Mouse (Mus musculus) limb, embryonic 14.5 days (tissue): ENCODE measurements at regions not wholly inside any gene's neighbourhood (a gene's known extent, or its start where the extent isn't known, plus 50 kb on each side); places are given as distances from the start of the nearest gene placed in this dataset.

Experiments used
- ATAC-seq: fragments of 200-750 bp; cut with Nextera tagmentation; 2 replicates; pipeline ENCODE4 v1.8.0; 2017; ENCODE audit warnings: low read depth, moderate number of reproducible peaks, moderate TSS enrichment; ENCODE audit not compliant: low FRiP score
- DNase-seq: peaks from one replicate; pipeline ENCODE4 v3.0.0-alpha.2; 2015; ENCODE audit warnings: low spot score
- H3K27ac ChIP-seq: fragments of 300-500 bp; sonication (generic); replicated peaks from 2 replicates; pipeline ENCODE4 v1.5.1; 2014; ENCODE audit warnings: low read depth, mild to moderate bottlenecking, low read length, moderate library complexity, mixed read lengths
- H3K27me3 ChIP-seq: fragments of 300-500 bp; sonication (generic); 2 replicates; pipeline ENCODE4 v1.6.1; 2014; ENCODE audit warnings: low read length, mixed read lengths; ENCODE audit not compliant: control insufficient read depth, insufficient read depth
- H3K36me3 ChIP-seq: fragments of 300-500 bp; sonication (generic); 2 replicates; pipeline ENCODE4 v1.6.1; 2014; ENCODE audit warnings: mild to moderate bottlenecking, low read length, moderate library complexity, mixed read lengths; ENCODE audit not compliant: control insufficient read depth, insufficient read depth
- H3K4me1 ChIP-seq: fragments of 300-500 bp; sonication (generic); 2 replicates; pipeline ENCODE4 v1.6.1; 2014; ENCODE audit warnings: antibody characterized with exemption, low read length, mixed read lengths; ENCODE audit not compliant: control insufficient read depth, insufficient read depth
- H3K4me2 ChIP-seq: fragments of 300-500 bp; sonication (generic); replicated peaks from 2 replicates; pipeline ENCODE4 v1.6.1; 2014; ENCODE audit warnings: low read depth, mild to moderate bottlenecking, low read length, moderate library complexity; ENCODE audit not compliant: severe bottlenecking
- H3K4me3 ChIP-seq: fragments of 300-500 bp; sonication (generic); replicated peaks from 2 replicates; pipeline ENCODE4 v1.5.1; 2014; ENCODE audit warnings: low read length
- H3K9ac ChIP-seq: fragments of 300-500 bp; sonication (generic); 2 replicates; pipeline ENCODE4 v1.6.1; 2014; ENCODE audit warnings: mild to moderate bottlenecking, low read depth, low read length, moderate library complexity; ENCODE audit not compliant: severe bottlenecking
- H3K9me3 ChIP-seq: fragments of 300-500 bp; sonication (generic); 2 replicates; pipeline ENCODE4 v1.6.1; 2016; ENCODE audit warnings: low read length; ENCODE audit not compliant: control insufficient read depth
- POLR2A ChIP-seq: fragments of 200-500 bp; IDR thresholded peaks from 2 replicates; pipeline ENCODE4 v1.8.0; 2012; ENCODE audit warnings: inconsistent platforms, mild to moderate bottlenecking, moderate library complexity, borderline replicate concordance; ENCODE audit not compliant: insufficient read depth, insufficient read length; ENCODE audit errors: extremely low read depth
- WGBS: fragments of 180-500 bp; shearing (Covaris S2); extraction: QIAGEN DNeasy Blood & Tissue Kit; methylation state at CpG from one replicate; pipeline ENCODE4 v1.1.7; 2014; 5-methylcytosine and 5-hydroxymethylcytosine counted together

DNA sequence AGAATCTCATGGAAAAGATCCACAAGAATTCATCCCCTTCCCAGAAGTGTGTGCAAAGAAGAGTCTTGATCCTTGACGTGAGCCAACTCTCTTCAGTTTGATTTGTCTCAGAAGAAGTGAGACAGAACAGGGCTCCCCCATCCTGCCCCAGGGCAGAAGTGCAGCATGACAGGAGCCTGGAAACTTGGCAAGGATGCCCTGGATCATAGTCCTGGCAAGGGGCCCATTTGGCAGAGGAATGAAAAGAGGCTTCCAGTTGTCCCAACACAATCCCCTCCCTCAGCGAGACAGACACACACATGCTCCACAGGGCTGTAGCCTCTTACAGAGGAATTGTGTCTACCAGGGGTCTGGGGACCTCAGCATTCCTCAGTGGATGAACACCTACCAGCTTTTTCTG lies 102.7 kb downstream of the Ptpn20 start:
- ATAC-seq (no peak), DNase-seq (peak; percentile 44)
- no peak overlapping the region for H3K9ac ChIP-seq
- H3K36me3 ChIP-seq = no peaks in the 10 kb centered on the region
- no peak for TF ChIP-seq POLR2A
- H3K9me3 ChIP-seq = no peaks in the 10 kb centered on the region
- WGBS = 44% methylated on average over 2 of the region's 2 CpGs
- H3K4me3 ChIP-seq = no peak overlapping the region
- H3K4me2 ChIP-seq = no peak overlapping the region
- no peaks in the 10 kb centered on the region for H3K27me3 ChIP-seq
- H3K4me1 ChIP-seq = peaks cover 10% of the 10 kb centered on the region; the same call in 1 of the 2 replicates
- no peak overlapping the region for H3K27ac ChIP-seq

DNA sequence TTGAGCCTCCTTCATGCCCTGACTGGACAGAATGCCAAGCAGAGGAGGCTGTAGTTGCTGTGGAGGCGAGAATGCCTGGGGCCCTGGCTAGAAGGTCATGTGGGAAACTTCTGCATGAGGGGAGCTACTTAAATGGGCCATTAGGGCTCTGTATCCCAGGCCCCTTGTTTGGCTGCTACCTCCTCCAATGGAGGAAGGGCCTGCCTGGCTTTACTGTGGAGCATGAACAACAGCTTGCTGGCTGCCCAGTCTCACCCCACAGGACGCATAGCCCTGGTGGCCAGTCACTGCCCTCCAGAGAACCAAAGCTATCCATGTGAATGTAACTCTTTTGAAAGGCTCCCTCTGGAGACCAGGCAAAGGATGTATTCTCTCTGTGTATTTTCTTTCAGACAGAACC lies 105.2 kb downstream of the Ptpn20 start:
- TF ChIP-seq POLR2A = no peak
- DNase-seq (no peak), ATAC-seq (no peak)
- Histone ChIP-seq H3K36me3 (no peaks in the 10 kb centered on the region), H3K4me2 (no peak overlapping the region), H3K27ac (no peak overlapping the region), H3K4me3 (no peak overlapping the region), H3K9me3 (no peaks in the 10 kb centered on the region), H3K9ac (no peak overlapping the region), H3K27me3 (no peaks in the 10 kb centered on the region), H3K4me1 (peaks cover 10% of the 10 kb centered on the region; the same call in 1 of the 2 replicates)
- WGBS = 61% methylated on average over 2 of the region's 2 CpGs

DNA sequence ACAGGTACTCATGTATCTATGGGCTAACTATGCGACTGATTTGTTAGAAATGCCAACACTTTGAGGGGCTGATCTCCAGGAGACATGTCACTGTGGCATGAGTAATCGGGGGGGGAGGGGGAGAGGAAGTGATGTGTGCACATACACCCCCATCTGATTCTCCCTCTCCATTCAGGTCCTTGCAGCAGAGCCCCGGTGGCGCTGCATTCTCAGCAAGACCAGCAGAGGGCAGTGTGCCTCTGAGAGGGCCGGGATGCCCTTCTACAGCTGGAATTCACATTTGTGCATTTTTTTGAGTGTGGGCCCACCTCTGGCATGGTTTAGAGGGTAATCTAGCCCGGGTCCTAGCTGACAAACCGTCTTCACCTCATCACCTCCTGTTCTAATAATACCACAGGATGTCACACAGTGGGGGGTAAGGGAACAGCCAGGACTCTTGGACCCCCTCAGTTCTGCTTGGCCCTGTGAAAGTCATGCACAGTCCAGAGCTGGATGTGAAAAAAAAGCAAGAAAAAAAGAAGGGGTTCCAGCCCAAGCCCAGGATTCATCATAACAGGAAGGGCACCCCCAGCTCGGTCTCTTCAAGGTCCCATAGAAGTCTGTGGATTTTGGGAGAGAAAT lies 106.5 kb downstream of the Ptpn20 start:
- WGBS = 16% methylated on average over 8 of the region's 8 CpGs
- no peak for TF ChIP-seq POLR2A
- ATAC-seq = peak; percentile 45

DNA sequence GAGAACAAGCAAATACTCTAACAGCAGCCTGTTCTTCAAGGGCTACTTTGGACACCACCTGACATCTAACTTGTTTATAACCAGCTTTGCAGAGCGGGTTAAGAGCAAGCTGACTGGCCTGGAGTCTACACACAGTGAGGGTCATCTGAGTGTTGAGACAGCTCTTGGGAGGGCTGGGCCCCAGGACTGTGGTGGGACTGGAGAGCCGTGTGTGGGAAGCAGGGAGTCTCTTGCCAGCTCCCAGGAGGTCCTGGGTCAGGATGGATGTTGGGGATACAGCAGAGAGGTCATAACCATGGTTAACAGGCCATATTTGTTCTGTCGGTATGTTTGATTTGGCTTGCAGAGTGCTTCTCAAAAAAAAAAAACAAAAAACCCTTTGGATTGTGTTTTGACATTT lies 107.8 kb downstream of the Ptpn20 start:
- Histone ChIP-seq H3K9me3 (no peaks in the 10 kb centered on the region), H3K4me3 (no peak overlapping the region), H3K27me3 (no peaks in the 10 kb centered on the region), H3K4me2 (no peak overlapping the region), H3K27ac (no peak overlapping the region), H3K36me3 (no peaks in the 10 kb centered on the region), H3K9ac (no peak overlapping the region), H3K4me1 (peaks cover 23% of the 10 kb centered on the region)
- TF ChIP-seq POLR2A = no peak
- DNase-seq (no peak), ATAC-seq (no peak)
- 71% methylated on average over 3 of the region's 3 CpGs for whole genome bisulfite sequencing

More for the DNA sequence above, 106.5 kb downstream of the Ptpn20 start:
- Histone ChIP-seq H3K36me3 (no peaks in the 10 kb centered on the region), H3K9ac (no peak overlapping the region), H3K27me3 (no peaks in the 10 kb centered on the region), H3K27ac (no peak overlapping the region), H3K4me2 (no peak overlapping the region), H3K4me3 (no peak overlapping the region), H3K9me3 (no peaks in the 10 kb centered on the region), H3K4me1 (peaks cover 20% of the 10 kb centered on the region)
- DNase-seq = peak; percentile 73

DNA sequence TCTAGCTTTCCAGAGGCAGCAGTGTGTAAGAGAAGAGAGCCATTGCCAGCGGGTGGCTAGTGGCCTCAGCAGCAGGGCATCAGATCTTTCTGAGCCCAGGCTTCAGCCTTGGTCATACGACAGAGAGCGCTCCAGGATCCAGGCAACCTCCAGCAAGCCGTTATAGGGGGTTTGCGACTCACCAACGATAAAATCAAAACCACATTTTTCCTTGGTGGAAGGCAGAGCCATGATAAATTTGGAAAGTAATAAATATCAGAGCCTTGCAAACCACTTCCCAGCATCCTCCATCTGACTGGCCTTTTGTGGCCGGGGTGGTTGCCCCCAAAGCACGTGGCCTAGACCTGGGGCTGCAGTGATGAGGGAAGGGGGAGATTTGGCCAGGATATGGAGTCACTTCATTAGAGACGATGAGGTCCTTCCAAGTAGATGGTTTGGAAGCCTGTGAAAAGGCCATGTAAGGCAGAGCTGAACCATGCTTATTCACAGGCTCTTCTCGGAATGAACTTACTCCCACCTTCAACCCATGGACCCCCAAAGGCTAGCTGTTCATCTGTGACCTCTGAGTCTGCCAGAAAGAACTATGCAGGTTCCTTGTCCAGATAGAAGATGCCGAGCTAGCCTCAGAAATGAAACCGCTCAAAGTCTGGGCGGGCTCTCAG lies 110.9 kb downstream of the Ptpn20 start:
- Histone ChIP-seq H3K36me3 (no peaks in the 10 kb centered on the region), H3K9ac (no peak overlapping the region), H3K27me3 (no peaks in the 10 kb centered on the region), H3K27ac (peak overlapping the region; percentile 35; the same call in 1 of the 2 replicates), H3K9me3 (no peaks in the 10 kb centered on the region), H3K4me1 (peaks cover 23% of the 10 kb centered on the region), H3K4me2 (no peak overlapping the region; the same call in 1 of the 2 replicates), H3K4me3 (no peak overlapping the region)
- TF ChIP-seq POLR2A = no peak
- 30% methylated on average over 13 of the region's 13 CpGs for WGBS
- ATAC-seq (peak; percentile 71), DNase-seq (peak; percentile 68)
